Mouse (Mus musculus): ENCODE data around the gene Slc2a5. TPM values are rescaled to one million over a fixed set of nuclear protein-coding genes. Genes with fewer than 3 reads are reported as not detected.

Gene Slc2a5
- polyA plus RNA-seq, 1 experiment from 2014 or later = 0.74 TPM

- WGBS = 89% methylated on average over 7 of the region's 7 CpGs
- Histone ChIP-seq H3K27ac (no peak overlapping the region), H3K4me3 (no peak overlapping the region), H3K9ac (no peak overlapping the region), H3K9me3 (replicated peaks) (no peaks in the 10 kb centered on the region), H3K4me1 (replicated peaks) (peaks cover 11% of the 10 kb centered on the region), H3K4me2 (no peak overlapping the region), H3K27me3 (no peaks in the 10 kb centered on the region; the same call in 1 of the 2 replicates), H3K36me3 (peaks cover 13% of the 10 kb centered on the region; the same call in 1 of the 2 replicates)
- ATAC-seq (replicated peaks; ENCODE audit: insufficient number of reproducible peaks, insufficient read depth, low FRiP score, low read depth) = no peak
Observed at GRCm38 (mm10) chr4:150102822-150103221, 16.3 kb upstream of the Slc2a5 start.

DNA sequence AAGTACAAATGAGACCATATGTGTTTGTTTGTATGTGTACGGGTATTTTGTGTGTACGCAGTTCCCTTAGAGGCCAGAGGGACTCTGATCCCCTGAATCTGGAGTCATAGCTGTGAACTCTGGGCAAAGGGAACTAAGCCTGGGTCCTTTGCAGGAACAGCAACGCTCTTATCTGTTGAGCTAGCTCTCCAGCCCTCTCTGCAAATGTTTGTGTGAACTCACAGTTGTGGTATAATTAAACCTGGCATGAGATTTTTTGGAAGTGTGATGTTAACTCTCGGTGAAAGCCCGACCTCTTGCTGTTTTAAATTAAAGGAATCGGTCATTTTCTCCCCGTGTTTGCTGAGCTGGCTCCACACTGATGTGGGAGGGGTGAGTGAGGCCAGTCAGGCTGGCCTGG, 13.4 kb upstream of the Slc2a5 start:
- ATAC-seq (replicated peaks; ENCODE audit: insufficient number of reproducible peaks, insufficient read depth, low FRiP score, low read depth) = no peak
- Histone ChIP-seq H3K27ac (peak overlapping the region; percentile 44; the same call in 1 of the 2 replicates), H3K4me3 (no peak overlapping the region), H3K27me3 (no peaks in the 10 kb centered on the region; the same call in 1 of the 2 replicates), H3K9me3 (replicated peaks) (no peaks in the 10 kb centered on the region), H3K36me3 (peaks cover 13% of the 10 kb centered on the region; the same call in 1 of the 2 replicates), H3K4me2 (no peak overlapping the region), H3K9ac (no peak overlapping the region), H3K4me1 (replicated peaks) (peaks cover 11% of the 10 kb centered on the region)
- WGBS = 28% methylated on average over 7 of the region's 7 CpGs

- 66% methylated on average over 5 of the region's 5 CpGs for WGBS
- Histone ChIP-seq H3K27ac (no peak overlapping the region), H3K27me3 (no peaks in the 10 kb centered on the region), H3K4me1 (replicated peaks) (peaks cover 11% of the 10 kb centered on the region), H3K4me3 (no peak overlapping the region), H3K4me2 (no peak overlapping the region), H3K36me3 (peaks cover 13% of the 10 kb centered on the region; the same call in 1 of the 2 replicates), H3K9me3 (replicated peaks) (no peaks in the 10 kb centered on the region), H3K9ac (no peak overlapping the region)
- ATAC-seq (replicated peaks; ENCODE audit: insufficient number of reproducible peaks, insufficient read depth, low FRiP score, low read depth) = no peak
Observed at GRCm38 (mm10) chr4:150106637-150107036, 12.4 kb upstream of the Slc2a5 start.

DNA sequence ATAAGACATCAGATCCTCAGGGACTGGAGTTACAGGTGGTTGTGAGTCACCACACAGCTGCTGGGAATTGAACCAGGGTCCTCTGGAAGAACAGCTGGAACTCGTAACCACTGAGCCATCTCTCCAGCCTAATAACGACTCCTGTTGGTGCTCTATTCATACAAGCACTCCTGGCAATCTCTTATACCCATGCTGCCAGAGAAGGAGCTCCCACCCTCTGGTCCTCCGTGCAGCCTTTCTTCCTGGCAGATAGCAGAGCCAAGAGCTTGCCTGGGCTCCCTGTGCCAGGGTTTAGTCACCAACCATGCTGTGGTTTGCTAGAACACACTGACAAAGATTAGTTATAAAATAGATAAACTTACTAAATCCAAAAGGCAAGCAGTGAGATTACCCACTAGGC, 9.4 kb upstream of the Slc2a5 start:
- H3K9me3 ChIP-seq (replicated peaks) = no peaks in the 10 kb centered on the region
- H3K9ac ChIP-seq = no peak overlapping the region
- H3K4me2 ChIP-seq = no peak overlapping the region
- no peaks in the 10 kb centered on the region for H3K36me3 ChIP-seq
- WGBS = 65% methylated on average over 3 of the region's 3 CpGs
- no peak overlapping the region for H3K27ac ChIP-seq
- ATAC-seq (replicated peaks; ENCODE audit: insufficient number of reproducible peaks, insufficient read depth, low FRiP score, low read depth) = no peak
- no peaks in the 10 kb centered on the region for H3K27me3 ChIP-seq
- peaks cover 16% of the 10 kb centered on the region for H3K4me1 ChIP-seq (replicated peaks)
- H3K4me3 ChIP-seq = no peak overlapping the region

- Histone ChIP-seq H3K27ac (no peak overlapping the region), H3K4me1 (replicated peaks) (peaks cover 16% of the 10 kb centered on the region), H3K4me3 (no peak overlapping the region), H3K27me3 (no peaks in the 10 kb centered on the region), H3K4me2 (no peak overlapping the region), H3K9ac (no peak overlapping the region), H3K36me3 (no peaks in the 10 kb centered on the region), H3K9me3 (replicated peaks) (no peaks in the 10 kb centered on the region)
- no peak for ATAC-seq (replicated peaks; ENCODE audit: insufficient number of reproducible peaks, insufficient read depth, low FRiP score, low read depth)
- WGBS = 79% methylated on average over 9 of the region's 9 CpGs
Observed at GRCm38 (mm10) chr4:150110373-150110772, 8.7 kb upstream of the Slc2a5 start.

GRCm38 (mm10) chr4:150112867-150113266, 6.2 kb upstream of the Slc2a5 start:
- H3K27me3 ChIP-seq = no peaks in the 10 kb centered on the region
- no peak overlapping the region for H3K9ac ChIP-seq
- H3K4me2 ChIP-seq = no peak overlapping the region
- H3K36me3 ChIP-seq = no peaks in the 10 kb centered on the region
- no peak for ATAC-seq (replicated peaks; ENCODE audit: insufficient number of reproducible peaks, insufficient read depth, low FRiP score, low read depth)
- no peaks in the 10 kb centered on the region for H3K9me3 ChIP-seq (replicated peaks)
- 6% methylated on average over 13 of the region's 15 CpGs for WGBS
- H3K27ac ChIP-seq = no peak overlapping the region
- H3K4me3 ChIP-seq = no peak overlapping the region
- peaks cover 5% of the 10 kb centered on the region; the same call in 1 of the 2 replicates for H3K4me1 ChIP-seq (replicated peaks)

GRCm38 (mm10) chr4:150114505-150115061, 4.5 kb upstream of the Slc2a5 start:
- H3K4me2 ChIP-seq = no peak overlapping the region

GRCm38 (mm10) chr4:150117311-150117710, 1.8 kb upstream of the Slc2a5 start:
- WGBS = 31% methylated on average over 5 of the region's 5 CpGs
- H3K4me3 ChIP-seq = no peak overlapping the region
- no peak overlapping the region for H3K27ac ChIP-seq
- no peak overlapping the region for H3K4me2 ChIP-seq
- H3K36me3 ChIP-seq = no peaks in the 10 kb centered on the region
- no peak overlapping the region for H3K9ac ChIP-seq
- 0 out of 2 replicates have a peak, but pooled peaks have one; percentile 7 for ATAC-seq (replicated peaks; ENCODE audit: insufficient number of reproducible peaks, insufficient read depth, low FRiP score, low read depth)
- H3K4me1 ChIP-seq (replicated peaks) = peaks cover 16% of the 10 kb centered on the region
- no peaks in the 10 kb centered on the region for H3K27me3 ChIP-seq
- no peaks in the 10 kb centered on the region for H3K9me3 ChIP-seq (replicated peaks)

More at GRCm38 (mm10) chr4:150114505-150115061, 4.5 kb upstream of the Slc2a5 start:
- H3K4me1 ChIP-seq (replicated peaks) = peaks cover 14% of the 10 kb centered on the region
- WGBS = 84% methylated on average over 26 of the region's 26 CpGs
- H3K27ac ChIP-seq = no peak overlapping the region
- H3K27me3 ChIP-seq = no peaks in the 10 kb centered on the region
- H3K9me3 ChIP-seq (replicated peaks) = no peaks in the 10 kb centered on the region
- no peak overlapping the region for H3K4me3 ChIP-seq
- no peaks in the 10 kb centered on the region for H3K36me3 ChIP-seq
- ATAC-seq (replicated peaks; ENCODE audit: insufficient number of reproducible peaks, insufficient read depth, low FRiP score, low read depth) = no peak
- H3K9ac ChIP-seq = no peak overlapping the region

GRCm38 (mm10) chr4:150118163-150118562, 920 bp upstream of the Slc2a5 start:
- H3K4me3 ChIP-seq = no peak overlapping the region
- no peak overlapping the region for H3K27ac ChIP-seq
- H3K4me1 ChIP-seq (replicated peaks) = peaks cover 14% of the 10 kb centered on the region
- no peaks in the 10 kb centered on the region for H3K9me3 ChIP-seq (replicated peaks)
- H3K27me3 ChIP-seq = no peaks in the 10 kb centered on the region
- no peaks in the 10 kb centered on the region for H3K36me3 ChIP-seq
- WGBS = 64% methylated on average over 6 of the region's 6 CpGs
- H3K4me2 ChIP-seq = no peak overlapping the region
- H3K9ac ChIP-seq = no peak overlapping the region
- ATAC-seq (replicated peaks; ENCODE audit: insufficient number of reproducible peaks, insufficient read depth, low FRiP score, low read depth) = no peak

GRCm38 (mm10) chr4:150119640-150120039, 557 bp downstream of the Slc2a5 start:
- no peaks in the 10 kb centered on the region for H3K9me3 ChIP-seq (replicated peaks)
- no peak overlapping the region for H3K9ac ChIP-seq
- WGBS = 51% methylated on average over 14 of the region's 14 CpGs

DNA sequence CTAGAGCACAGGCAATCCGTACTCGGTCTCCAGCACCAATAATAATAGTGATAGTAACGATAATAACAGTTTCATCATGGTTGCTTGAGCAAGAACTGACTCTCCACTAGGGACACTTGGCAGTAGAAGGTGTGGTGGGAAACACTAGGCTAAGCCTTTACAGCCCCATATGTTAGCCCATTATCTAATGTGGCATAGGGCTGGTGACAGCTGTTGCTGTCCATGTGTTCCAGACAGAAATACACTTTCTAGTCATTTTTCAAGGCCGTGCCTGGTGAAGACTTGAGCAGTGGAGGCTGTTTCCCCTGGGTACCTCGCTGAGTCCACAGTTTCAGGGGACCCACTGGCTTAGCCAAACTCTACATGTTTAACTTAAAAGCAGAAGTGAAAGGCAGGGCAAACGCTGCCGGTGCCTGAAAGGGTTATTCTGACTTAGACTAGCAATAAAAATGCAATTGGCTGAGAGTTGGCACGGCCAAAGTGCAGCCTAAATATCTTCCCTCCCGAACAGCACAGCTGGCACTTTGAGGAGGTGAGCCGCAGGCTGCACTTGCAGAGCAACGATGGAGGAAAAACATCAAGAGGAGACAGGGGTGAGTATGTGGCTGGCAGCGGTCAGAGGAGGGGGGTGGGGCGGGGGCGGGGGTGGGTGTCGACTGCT, 1.2 kb downstream of the Slc2a5 start:
- Histone ChIP-seq H3K27ac (no peak overlapping the region), H3K4me1 (replicated peaks) (peaks cover 14% of the 10 kb centered on the region), H3K36me3 (no peaks in the 10 kb centered on the region), H3K27me3 (no peaks in the 10 kb centered on the region), H3K9me3 (replicated peaks) (no peaks in the 10 kb centered on the region), H3K9ac (no peak overlapping the region), H3K4me3 (no peak overlapping the region), H3K4me2 (no peak overlapping the region)
- no peak for ATAC-seq (replicated peaks; ENCODE audit: insufficient number of reproducible peaks, insufficient read depth, low FRiP score, low read depth)
- 40% methylated on average over 15 of the region's 15 CpGs for WGBS

More at GRCm38 (mm10) chr4:150119640-150120039, 557 bp downstream of the Slc2a5 start:
- no peak overlapping the region for H3K27ac ChIP-seq
- peaks cover 14% of the 10 kb centered on the region for H3K4me1 ChIP-seq (replicated peaks)
- H3K36me3 ChIP-seq = no peaks in the 10 kb centered on the region
- no peaks in the 10 kb centered on the region for H3K27me3 ChIP-seq
- H3K4me3 ChIP-seq = peak overlapping the region; percentile 7; the same call in 1 of the 2 replicates
- ATAC-seq (replicated peaks; ENCODE audit: insufficient number of reproducible peaks, insufficient read depth, low FRiP score, low read depth) = no peak
- H3K4me2 ChIP-seq = peak overlapping the region; percentile 54

DNA sequence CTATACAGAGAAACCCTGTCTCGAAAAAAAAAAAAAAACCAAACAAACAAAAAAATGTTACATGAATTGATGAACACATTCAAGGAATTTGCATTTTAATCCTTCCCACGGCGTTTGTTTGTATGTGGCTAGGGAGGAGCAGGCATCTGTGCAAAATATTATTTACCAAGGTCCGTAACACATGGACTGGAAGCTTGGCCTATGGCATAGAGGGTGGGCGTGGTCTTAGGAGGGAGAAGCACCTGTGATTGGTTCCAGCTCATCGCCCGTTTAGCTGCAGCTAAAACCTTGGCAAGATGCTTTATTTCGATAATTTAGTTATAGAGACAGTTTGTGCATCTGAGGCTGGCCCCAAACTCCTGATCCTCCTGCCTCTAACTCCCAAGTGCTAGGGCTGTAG, 2.3 kb downstream of the Slc2a5 start:
- 75% methylated on average over 8 of the region's 8 CpGs for WGBS
- Histone ChIP-seq H3K27ac (no peak overlapping the region), H3K4me1 (replicated peaks) (peaks cover 14% of the 10 kb centered on the region), H3K9ac (no peak overlapping the region), H3K4me3 (no peak overlapping the region), H3K36me3 (no peaks in the 10 kb centered on the region), H3K9me3 (replicated peaks) (no peaks in the 10 kb centered on the region), H3K4me2 (no peak overlapping the region), H3K27me3 (no peaks in the 10 kb centered on the region)
- no peak for ATAC-seq (replicated peaks; ENCODE audit: insufficient number of reproducible peaks, insufficient read depth, low FRiP score, low read depth)

Data from heart, embryonic 15.5 days (tissue).